Mouse (Mus musculus): ENCODE measurements around the gene BC035044.
"Not testable (repeated sequence)": the region's sequence is repeated elsewhere in the genome, so short reads cannot be mapped to it uniquely, and the experiment has no call there.

BC035044 gene

GRCm38 (mm10) chr6:128890948-128891355 lies at the start of gene BC035044:
BC035044 (minus strand) TSS chr6:128891126.
- in situ Hi-C loops (cut with MboI; ENCODE audit: low sequenced_read_pairs) = no loop called here

- in situ Hi-C loops (cut with MboI; ENCODE audit: low sequenced_read_pairs) = not testable (repeated sequence)
These were observed 45.2 kb upstream of the BC035044 start for GRCm38 (mm10) chr6:128935889-128936665.

GRCm38 (mm10) chr6:128934081-128934480 lies 43.2 kb upstream of the BC035044 start, which contains the start of gene Clec2g:
Clec2g (plus strand) TSS chr6:128934381.
- in situ Hi-C loops (cut with MboI; ENCODE audit: low sequenced_read_pairs) = not testable (repeated sequence)

- in situ Hi-C loops (cut with MboI; ENCODE audit: low sequenced_read_pairs) = no loop called here
These were observed 42.1 kb upstream of the BC035044 start for GRCm38 (mm10) chr6:128933050-128933449.

- in situ Hi-C loops (cut with MboI; ENCODE audit: low sequenced_read_pairs) = no loop called here
These were observed 26.4 kb upstream of the BC035044 start for GRCm38 (mm10) chr6:128917322-128917721.

GRCm38 (mm10) chr6:128913598-128914254 lies 22.8 kb upstream of the BC035044 start:
- in situ Hi-C loops (cut with MboI; ENCODE audit: low sequenced_read_pairs) = no loop called here

GRCm38 (mm10) chr6:128900796-128901552 lies 10.0 kb upstream of the BC035044 start:
- in situ Hi-C loops (cut with MboI; ENCODE audit: low sequenced_read_pairs) = not testable (repeated sequence)

- in situ Hi-C loops (cut with MboI; ENCODE audit: low sequenced_read_pairs) = no loop called here
These were observed 9.1 kb upstream of the BC035044 start for GRCm38 (mm10) chr6:128900044-128900443.

- in situ Hi-C loops (cut with MboI; ENCODE audit: low sequenced_read_pairs) = no loop called here
These were observed 4.6 kb upstream of the BC035044 start for GRCm38 (mm10) chr6:128895404-128896001.

- in situ Hi-C loops (cut with MboI; ENCODE audit: low sequenced_read_pairs) = no loop called here
These were observed 2.1 kb downstream of the BC035044 start for GRCm38 (mm10) chr6:128888834-128889233.

- in situ Hi-C loops (cut with MboI; ENCODE audit: low sequenced_read_pairs) = not testable (repeated sequence)
These were observed 3.7 kb downstream of the BC035044 start, which contains the start of gene Clec2i for GRCm38 (mm10) chr6:128887091-128887790. Clec2i (plus strand) TSS chr6:128887588.

GRCm38 (mm10) chr6:128871910-128872610 lies 18.9 kb downstream of the BC035044 start:
- in situ Hi-C loops (cut with MboI; ENCODE audit: low sequenced_read_pairs) = no loop called here

- in situ Hi-C loops (cut with MboI; ENCODE audit: low sequenced_read_pairs) = no loop called here
These were observed 22.1 kb downstream of the BC035044 start for GRCm38 (mm10) chr6:128868861-128869260.

- in situ Hi-C loops (cut with MboI; ENCODE audit: low sequenced_read_pairs) = loop anchor here (10.0 kb wide), 2 partner anchors 197 to 507 kb away; no protein-coding TSS in a partner anchor
These were observed 33.0 kb downstream of the BC035044 start for GRCm38 (mm10) chr6:128857976-128858375.

- in situ Hi-C loops (cut with MboI; ENCODE audit: low sequenced_read_pairs) = loop anchor here (10.0 kb wide), 2 partner anchors 199 to 509 kb away; no protein-coding TSS in a partner anchor
These were observed 34.7 kb downstream of the BC035044 start for GRCm38 (mm10) chr6:128856250-128856649.

GRCm38 (mm10) chr6:128855477-128855876 lies 35.4 kb downstream of the BC035044 start:
- in situ Hi-C loops (cut with MboI; ENCODE audit: low sequenced_read_pairs) = loop anchor here (10.0 kb wide), 2 partner anchors 199 to 509 kb away; no protein-coding TSS in a partner anchor

- in situ Hi-C loops (cut with MboI; ENCODE audit: low sequenced_read_pairs) = loop anchor here (10.0 kb wide), 2 partner anchors 200 to 510 kb away; no protein-coding TSS in a partner anchor
These were observed 36.0 kb downstream of the BC035044 start for GRCm38 (mm10) chr6:128854895-128855294.

GRCm38 (mm10) chr6:128854024-128854820 lies 36.7 kb downstream of the BC035044 start:
- in situ Hi-C loops (cut with MboI; ENCODE audit: low sequenced_read_pairs) = loop anchor here (10.0 kb wide), 2 partner anchors 201 to 511 kb away; no protein-coding TSS in a partner anchor

Measured in CH12F3 (cell line).